Mouse (Mus musculus): ENCODE measurements around the gene Ndufs2. TPM values are rescaled to one million over a fixed set of nuclear protein-coding genes. Genes with fewer than 3 reads are reported as not detected.

Ndufs2 gene
- 249 and 255 TPM in 2 replicates for polyA plus RNA-seq (2015; fragmentation: Nextera tagmentation; extraction: Ambion mirVana)

- H3K4me3 ChIP-seq (ENCODE audit: low read depth, low read length) = peak within 1 kb of the TSS; percentile 35
- no peaks in the 10 kb centered on the region for H3K9me3 ChIP-seq (ENCODE audit: control insufficient read depth)
- peak within 1 kb of the TSS; percentile 24; the same call in 1 of the 2 replicates for H3K27ac ChIP-seq (ENCODE audit: low read depth, low read length)
- TF ChIP-seq CTCF (IDR thresholded peaks at IDR 0.05; ENCODE audit: low read depth) = no peak
- no peaks in the 10 kb centered on the region; the same call in 1 of the 2 replicates for H3K27me3 ChIP-seq (replicated peaks; ENCODE audit: control insufficient read depth, insufficient read depth, low read length)
- peak within 1 kb of the TSS; percentile 58 for H3K4me2 ChIP-seq (replicated peaks; ENCODE audit: low read depth)
- no peaks in the 10 kb centered on the region for H3K36me3 ChIP-seq (ENCODE audit: control insufficient read depth, insufficient read depth)
- peaks cover 4% of the 10 kb centered on the region; the same call in 1 of the 2 replicates for H3K4me1 ChIP-seq (replicated peaks; ENCODE audit: control insufficient read depth, insufficient read depth, low read length)
- 33% methylated on average over 26 of the region's 26 CpGs for WGBS
- 0 out of 2 replicates have a peak within 1 kb of the TSS, but pooled peaks have one; percentile 26 for H3K9ac ChIP-seq (ENCODE audit: low read depth, low read length)
- no peak for ATAC-seq
Observed at GRCm38 (mm10) chr1:171250680-171251593, at the start of gene Ndufs2. Ndufs2 (minus strand) TSS chr1:171251388.

GRCm38 (mm10) chr1:171298226-171298625, 47.0 kb upstream of the Ndufs2 start:
- H3K9ac ChIP-seq (ENCODE audit: low read depth, low read length) = no peak overlapping the region
- WGBS = 67% methylated on average over 3 of the region's 3 CpGs
- no peak overlapping the region for H3K4me2 ChIP-seq (replicated peaks; ENCODE audit: low read depth)
- no peaks in the 10 kb centered on the region for H3K36me3 ChIP-seq (ENCODE audit: control insufficient read depth, insufficient read depth)
- no peak for ATAC-seq
- H3K4me3 ChIP-seq (ENCODE audit: low read depth, low read length) = no peak overlapping the region
- no peaks in the 10 kb centered on the region for H3K9me3 ChIP-seq (ENCODE audit: control insufficient read depth)
- no peak for TF ChIP-seq CTCF (IDR thresholded peaks at IDR 0.05; ENCODE audit: low read depth)
- peaks cover 7% of the 10 kb centered on the region; the same call in 1 of the 2 replicates for H3K27me3 ChIP-seq (replicated peaks; ENCODE audit: control insufficient read depth, insufficient read depth, low read length)
- H3K27ac ChIP-seq (ENCODE audit: low read depth, low read length) = no peak overlapping the region
- H3K4me1 ChIP-seq (replicated peaks; ENCODE audit: control insufficient read depth, insufficient read depth, low read length) = no peaks in the 10 kb centered on the region; the same call in 1 of the 2 replicates

- peak overlapping the region; percentile 85 for H3K4me3 ChIP-seq (ENCODE audit: low read depth, low read length)
- no peak for TF ChIP-seq CTCF (IDR thresholded peaks at IDR 0.05; ENCODE audit: low read depth)
- 16% methylated on average over 3 of the region's 3 CpGs for WGBS
- H3K9me3 ChIP-seq (ENCODE audit: control insufficient read depth) = no peaks in the 10 kb centered on the region
- H3K27me3 ChIP-seq (replicated peaks; ENCODE audit: control insufficient read depth, insufficient read depth, low read length) = peaks cover 7% of the 10 kb centered on the region; the same call in 1 of the 2 replicates
- peak overlapping the region; percentile 53 for H3K4me2 ChIP-seq (replicated peaks; ENCODE audit: low read depth)
- peak overlapping the region; percentile 97 for H3K27ac ChIP-seq (ENCODE audit: low read depth, low read length)
- H3K4me1 ChIP-seq (replicated peaks; ENCODE audit: control insufficient read depth, insufficient read depth, low read length) = no peaks in the 10 kb centered on the region; the same call in 1 of the 2 replicates
- H3K36me3 ChIP-seq (ENCODE audit: control insufficient read depth, insufficient read depth) = peaks cover 2% of the 10 kb centered on the region; the same call in 1 of the 2 replicates
- no peak for ATAC-seq
- H3K9ac ChIP-seq (ENCODE audit: low read depth, low read length) = 0 out of 2 replicates have a peak overlapping the region, but pooled peaks have one; percentile 88
Observed at GRCm38 (mm10) chr1:171295063-171295402, 43.8 kb upstream of the Ndufs2 start.

- Histone ChIP-seq H3K4me1 (replicated peaks; ENCODE audit: control insufficient read depth, insufficient read depth, low read length) (no peaks in the 10 kb centered on the region; the same call in 1 of the 2 replicates), H3K9ac (ENCODE audit: low read depth, low read length) (peak within 1 kb of the TSS; percentile 88), H3K4me2 (replicated peaks; ENCODE audit: low read depth) (peak within 1 kb of the TSS; percentile 53), H3K4me3 (ENCODE audit: low read depth, low read length) (peak within 1 kb of the TSS; percentile 85), H3K27me3 (replicated peaks; ENCODE audit: control insufficient read depth, insufficient read depth, low read length) (peaks cover 7% of the 10 kb centered on the region; the same call in 1 of the 2 replicates), H3K36me3 (ENCODE audit: control insufficient read depth, insufficient read depth) (peaks cover 7% of the 10 kb centered on the region), H3K9me3 (ENCODE audit: control insufficient read depth) (no peaks in the 10 kb centered on the region), H3K27ac (ENCODE audit: low read depth, low read length) (peak within 1 kb of the TSS; percentile 97)
- peak; percentile 76 for ATAC-seq
- WGBS = under 1% methylated on average over 42 of the region's 42 CpGs
- TF ChIP-seq CTCF (IDR thresholded peaks at IDR 0.05; ENCODE audit: low read depth) = peak; percentile 51
Observed at GRCm38 (mm10) chr1:171294298-171295062, 43.3 kb upstream of the Ndufs2 start, which contains the start of gene Ufc1. Ufc1 (minus strand) TSS chr1:171295024.

GRCm38 (mm10) chr1:171293906-171294297, 42.7 kb upstream of the Ndufs2 start:
- Histone ChIP-seq H3K4me2 (replicated peaks; ENCODE audit: low read depth) (peak overlapping the region; percentile 53), H3K4me3 (ENCODE audit: low read depth, low read length) (peak overlapping the region; percentile 85), H3K36me3 (ENCODE audit: control insufficient read depth, insufficient read depth) (peaks cover 12% of the 10 kb centered on the region), H3K4me1 (replicated peaks; ENCODE audit: control insufficient read depth, insufficient read depth, low read length) (no peaks in the 10 kb centered on the region; the same call in 1 of the 2 replicates), H3K27me3 (replicated peaks; ENCODE audit: control insufficient read depth, insufficient read depth, low read length) (peaks cover 7% of the 10 kb centered on the region; the same call in 1 of the 2 replicates), H3K27ac (ENCODE audit: low read depth, low read length) (peak overlapping the region; percentile 97), H3K9ac (ENCODE audit: low read depth, low read length) (peak overlapping the region; percentile 88), H3K9me3 (ENCODE audit: control insufficient read depth) (no peaks in the 10 kb centered on the region)
- TF ChIP-seq CTCF (IDR thresholded peaks at IDR 0.05; ENCODE audit: low read depth) = no peak
- ATAC-seq = 0 out of 2 replicates have a peak, but pooled peaks have one; percentile 32
- 35% methylated on average over 5 of the region's 5 CpGs for WGBS
